Mouse (Mus musculus): ENCODE results near the gene Rassf10. TPM values are rescaled to one million over a fixed set of nuclear protein-coding genes. Genes with fewer than 3 reads are reported as not detected.

The Rassf10 gene
- total RNA-seq, 2 experiments from 2014 or later, result 0.13 to 0.42 TPM

DNA sequence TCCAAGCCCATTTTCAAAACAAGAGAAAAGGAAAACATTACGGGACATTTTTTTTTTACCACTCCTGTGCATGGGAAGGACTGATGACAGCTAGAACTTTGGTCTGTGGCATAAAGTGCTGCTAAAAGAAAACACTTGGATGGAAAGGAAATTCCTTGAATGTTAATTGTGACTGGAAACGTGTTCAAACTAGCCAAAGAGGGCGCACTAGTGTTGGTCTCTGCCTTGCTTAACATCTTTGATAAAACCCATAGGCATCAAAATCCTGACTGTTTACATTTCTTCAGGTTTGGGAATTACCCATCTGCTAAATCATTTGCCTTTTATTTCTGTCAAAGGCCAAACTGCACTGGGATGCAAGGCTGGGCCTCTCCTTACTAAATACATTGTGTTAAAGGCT is 2.2 kb downstream of the Rassf10 start:
- intact Hi-C loops (cut with DNase I), result no loop called here

DNA sequence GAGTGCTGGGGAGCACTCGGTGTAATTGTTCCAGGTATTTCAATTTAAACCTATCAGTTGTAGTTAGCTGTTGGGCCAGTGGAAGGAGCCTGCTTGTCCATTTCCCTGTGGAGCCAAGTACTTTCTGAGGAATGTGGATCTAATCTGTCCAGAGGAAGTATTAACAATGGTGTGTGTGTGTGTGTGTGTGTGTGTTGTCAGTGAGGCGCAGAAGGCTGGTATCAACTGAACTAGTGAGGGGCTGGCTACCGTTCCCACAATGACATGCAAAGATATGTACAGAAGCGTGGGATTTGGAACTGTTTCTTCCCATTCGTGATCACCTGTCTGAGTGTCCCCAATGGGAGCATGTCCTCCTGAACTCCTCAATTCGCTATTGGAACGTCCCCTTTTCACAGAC is 3.2 kb downstream of the Rassf10 start:
- intact Hi-C loops (cut with DNase I), result no loop called here
- no peak for DNase-seq

More for the DNA sequence above, 2.2 kb downstream of the Rassf10 start:
- DNase-seq, result no peak

DNA sequence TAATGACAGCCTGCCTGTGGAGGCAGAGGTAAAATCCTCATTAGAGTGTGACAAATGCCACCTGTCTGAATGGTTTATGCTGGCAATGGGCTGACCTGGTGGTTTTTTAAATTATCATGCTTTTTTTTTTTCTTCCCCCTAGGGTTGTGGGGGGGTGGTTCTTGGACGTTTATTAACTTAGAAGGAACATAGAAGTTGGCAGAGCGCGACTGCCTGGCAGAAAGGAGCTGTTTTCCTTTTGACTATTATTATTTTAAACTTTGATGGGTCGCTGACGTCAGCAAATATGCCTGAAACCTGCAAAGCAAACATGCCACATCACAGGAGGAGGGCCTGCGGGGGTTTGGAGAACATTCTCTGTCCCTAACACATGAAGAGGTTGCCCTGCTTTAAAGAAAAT is 3.9 kb downstream of the Rassf10 start:
- intact Hi-C loops (cut with DNase I), result no loop called here
- no peak for DNase-seq

DNA sequence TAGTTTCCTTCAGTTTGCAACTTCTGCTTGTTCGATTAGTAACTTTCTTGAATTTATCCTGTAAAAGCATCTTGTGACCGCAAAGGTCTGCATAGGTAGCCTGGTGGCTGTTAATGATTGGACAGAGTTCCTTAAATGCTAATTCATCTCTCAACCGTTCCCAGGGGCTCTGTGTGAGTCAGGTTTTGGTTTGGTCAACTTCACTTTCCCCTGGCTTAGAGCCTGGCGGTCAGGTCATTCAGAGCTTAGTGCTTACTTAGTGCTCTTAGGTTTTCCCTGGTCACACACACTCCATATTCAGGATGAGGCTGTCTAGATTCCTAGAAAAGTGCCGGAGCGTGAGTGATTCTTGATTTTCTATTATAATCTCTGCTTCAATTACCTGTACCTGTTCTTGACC is 12.6 kb downstream of the Rassf10 start:
- no peak for DNase-seq
- intact Hi-C loops (cut with DNase I), result no loop called here

DNA sequence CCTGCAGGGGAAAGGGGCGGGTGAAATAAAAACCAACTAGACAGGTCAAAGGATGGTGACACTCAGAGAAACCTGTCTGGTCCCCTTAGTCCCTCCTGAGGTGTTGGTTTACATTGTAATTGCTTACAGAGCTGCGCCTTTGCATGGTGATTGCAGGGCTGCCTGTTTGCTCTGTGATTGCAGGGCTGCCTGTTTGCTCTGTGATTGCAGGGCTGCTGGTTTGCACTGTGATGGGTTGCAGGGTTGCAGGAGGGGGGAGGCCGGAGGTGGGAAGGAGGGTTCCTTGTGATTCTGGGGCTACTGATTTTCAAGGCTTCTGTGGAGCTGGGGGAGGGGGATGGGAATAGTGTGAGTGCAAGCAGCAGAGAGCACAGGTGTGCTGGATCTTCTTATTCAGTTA is 13.0 kb downstream of the Rassf10 start:
- intact Hi-C loops (cut with DNase I), result no loop called here
- no peak for DNase-seq

DNA sequence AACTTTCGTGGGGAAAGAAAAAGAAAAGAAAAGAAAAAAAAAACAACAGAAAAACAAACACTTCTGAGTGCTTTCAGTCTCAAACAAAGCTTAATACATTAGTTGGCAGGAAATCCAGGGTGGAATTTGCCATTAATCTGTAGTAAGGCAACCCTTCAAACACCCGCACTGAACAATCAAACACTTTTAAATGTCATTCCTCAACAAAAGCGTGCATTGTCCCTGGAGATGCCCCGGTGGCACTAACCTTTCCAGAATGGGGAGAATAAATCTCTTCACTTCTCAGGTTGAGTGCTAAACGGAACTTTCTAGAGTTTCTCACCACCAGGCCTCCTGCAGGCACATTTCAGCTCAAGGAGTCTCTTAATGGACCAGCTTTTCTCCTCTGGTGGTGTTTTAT is 29.6 kb downstream of the Rassf10 start:
- no peak for DNase-seq
- intact Hi-C loops (cut with DNase I), result no loop called here

DNA sequence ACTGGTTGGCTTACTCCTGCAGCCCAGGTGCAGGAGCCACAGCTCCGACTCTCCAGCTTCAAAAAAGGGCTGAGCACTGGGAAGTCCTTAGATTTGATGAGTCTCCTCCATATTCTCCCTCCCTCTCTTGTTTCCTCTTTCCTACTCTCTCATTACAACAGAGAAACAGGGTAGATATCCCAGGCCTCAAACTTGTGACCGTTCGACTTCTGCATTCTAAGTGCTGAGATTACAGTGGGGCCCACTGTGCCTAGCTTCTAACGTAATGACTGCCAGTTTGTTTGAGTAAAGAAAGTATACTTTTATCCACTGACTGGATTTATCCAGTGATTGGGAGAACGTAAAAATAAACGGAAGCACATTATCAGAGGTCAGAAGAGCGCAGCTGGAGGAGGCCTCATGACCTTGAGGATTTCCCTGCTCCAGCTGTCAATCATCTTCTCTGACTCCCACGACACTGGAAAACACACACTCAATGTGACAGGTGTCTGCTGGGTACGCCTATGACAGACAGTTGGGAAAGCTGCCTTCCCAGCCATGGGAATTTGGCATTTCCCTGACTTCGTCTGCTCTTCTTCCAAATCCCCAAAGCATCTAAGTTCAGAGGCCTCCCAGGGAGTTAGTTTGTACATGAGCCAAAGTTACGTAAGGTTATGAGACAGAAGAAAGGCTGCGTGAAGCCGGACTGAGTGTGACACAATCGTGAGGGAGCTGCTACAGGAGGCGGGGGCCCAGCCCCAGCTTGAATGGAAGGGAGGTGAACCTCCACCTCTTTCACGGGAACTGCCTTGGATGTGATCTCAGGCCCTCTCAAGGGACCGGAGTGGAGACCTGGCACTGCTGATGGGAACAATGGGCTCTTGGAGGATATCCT is 31.2 kb downstream of the Rassf10 start:
- no peak for DNase-seq
- intact Hi-C loops (cut with DNase I), result no loop called here

DNA sequence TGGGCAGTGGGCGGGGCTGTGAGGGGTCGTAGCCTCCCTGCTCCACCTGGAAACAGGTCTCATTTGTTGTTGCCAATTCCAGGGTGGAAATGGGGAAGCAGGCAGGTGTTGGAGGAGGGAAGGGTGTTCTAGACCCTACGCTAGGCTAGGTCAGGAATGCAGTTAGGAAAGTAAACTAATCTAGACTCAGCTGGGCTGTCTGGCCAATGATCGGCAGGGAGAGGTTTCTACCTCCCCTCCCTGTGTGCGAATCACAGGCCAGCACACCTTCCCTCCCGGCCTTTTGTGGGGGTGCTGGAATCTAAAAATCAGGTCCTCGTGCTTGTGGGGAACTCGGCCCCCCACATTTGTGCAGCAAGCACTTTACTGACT is 31.8 kb downstream of the Rassf10 start:
- DNase-seq, result no peak
- intact Hi-C loops (cut with DNase I), result no loop called here

DNA sequence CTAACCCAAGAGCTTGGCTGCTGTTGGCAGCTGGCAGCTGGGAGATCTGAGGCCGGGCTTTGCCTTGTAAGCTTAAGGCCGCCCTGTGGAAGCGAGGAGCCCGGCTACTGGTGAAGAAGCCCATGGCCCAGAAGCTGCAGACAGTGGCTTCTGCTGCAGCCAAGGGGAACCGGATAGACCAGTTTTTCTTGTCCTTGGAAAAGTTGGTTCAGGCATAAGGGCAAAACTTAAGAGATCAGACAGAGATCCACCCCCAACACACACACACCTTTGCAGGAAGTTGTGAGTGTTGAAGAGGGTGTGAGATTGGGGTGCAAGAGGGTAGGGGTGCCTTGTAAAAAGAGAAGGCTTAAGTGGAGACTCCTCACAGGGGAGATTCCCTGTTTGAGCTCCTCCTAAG is 39.2 kb downstream of the Rassf10 start:
- intact Hi-C loops (cut with DNase I), result no loop called here
- DNase-seq, result no peak

DNA sequence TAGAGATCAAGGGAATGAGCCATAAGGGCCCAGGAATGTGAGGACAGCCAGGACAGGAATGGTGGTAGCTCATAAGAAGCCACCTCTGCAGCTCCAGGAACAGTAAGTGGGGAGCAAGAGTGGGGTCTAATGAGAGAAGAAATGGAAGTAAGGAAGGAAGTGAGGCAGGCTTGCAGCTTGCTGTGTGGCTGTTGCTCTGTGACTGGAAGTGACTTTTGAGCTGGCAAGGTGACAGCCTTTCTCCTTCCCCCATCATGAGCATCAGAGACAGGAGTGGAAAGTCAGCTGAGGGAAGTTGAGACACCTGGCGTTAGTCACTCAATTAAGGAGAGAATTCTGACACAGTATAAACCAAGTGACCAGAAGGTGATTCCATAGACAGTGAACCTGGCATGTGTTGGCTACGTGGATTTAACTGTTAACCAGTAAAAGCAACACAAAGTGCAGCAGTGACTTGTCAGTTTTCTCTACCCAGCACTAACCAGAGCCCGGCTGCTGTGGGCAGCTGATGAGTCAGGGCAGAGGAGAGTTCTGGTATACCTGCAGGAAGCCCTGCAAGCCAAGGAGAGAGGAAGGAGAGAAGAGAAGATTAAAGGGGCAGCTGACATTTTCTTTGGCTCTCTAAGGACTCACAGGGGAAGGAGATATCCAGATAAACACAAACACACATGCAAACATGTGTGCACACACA is 49.9 kb downstream of the Rassf10 start:
- no peak for DNase-seq
- intact Hi-C loops (cut with DNase I), result no loop called here

DNA sequence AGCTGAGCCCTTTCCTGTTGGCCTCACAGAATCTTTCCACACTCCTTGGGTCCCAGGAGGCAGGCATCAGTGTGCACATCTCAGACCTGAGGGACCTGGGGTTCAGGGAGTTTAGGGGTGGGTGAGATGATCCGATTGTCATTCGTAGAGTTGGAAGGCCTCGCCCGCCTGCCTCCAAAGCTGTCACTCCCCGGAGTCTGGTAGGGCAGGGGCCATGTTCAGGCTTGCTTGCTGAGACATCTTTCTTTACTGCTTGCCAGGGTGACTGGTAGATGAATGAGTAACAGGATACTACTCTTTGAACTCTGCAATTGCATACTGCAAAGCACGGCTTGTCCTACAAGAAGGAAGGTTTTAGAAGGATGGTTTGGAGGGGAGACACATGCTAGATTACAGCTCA is 52.0 kb downstream of the Rassf10 start:
- DNase-seq, result no peak

More for the DNA sequence above, 52.0 kb downstream of the Rassf10 start:
- intact Hi-C loops (cut with DNase I), result no loop called here

All from gastrocnemius, postnatal 36 days (tissue).